ENCODE assay signal across 18 mouse cellular contexts in genomic region chr7:78872831-78873230, GRCm38 (mm10).
"Had no signal": no experiment of that assay in that cellular context is flagged by ENCODE, and none has a peak within 500 bp of the region (broad histone marks: within the 10 kb centered on the region; RNA-seq: fewer than 3 reads in every experiment).

No protein-coding gene starts in this region.

- H3K4me3 ChIP-seq: liver, embryonic 15.5 days; lung, embryonic 15.5 days; megakaryocyte, embryonic 14.5 days; midbrain, embryonic 13.5 days; midbrain, embryonic 15.5 days; neural tube, embryonic 12.5 days; stomach, embryonic 15.5 days had no signal

- DNase-seq: liver, postnatal 0 days; lung, adult 2 months; lung, postnatal 14 days; lung, postnatal 36 days; right cerebral cortex, postnatal 14 days; thymus, adult 18-20 months; thymus, postnatal 25 days; thymus, postnatal 4 days had no signal

- H3K4me2 ChIP-seq: liver, embryonic 15.5 days; lung, embryonic 15.5 days; midbrain, embryonic 11.5 days; midbrain, embryonic 13.5 days; midbrain, embryonic 15.5 days; neural tube, embryonic 12.5 days; stomach, embryonic 15.5 days had no signal

- H3K27me3 ChIP-seq: liver, embryonic 15.5 days; lung, embryonic 15.5 days; midbrain, embryonic 13.5 days; midbrain, embryonic 15.5 days; neural tube, embryonic 12.5 days; stomach, embryonic 15.5 days had no signal

- H3K27ac ChIP-seq: liver, embryonic 15.5 days; lung, embryonic 15.5 days; macrophage; midbrain, embryonic 13.5 days; midbrain, embryonic 15.5 days; neural tube, embryonic 12.5 days; stomach, embryonic 15.5 days had no signal

- H3K4me1 ChIP-seq: liver, embryonic 15.5 days; lung, embryonic 15.5 days; midbrain, embryonic 13.5 days; midbrain, embryonic 15.5 days; neural tube, embryonic 12.5 days; stomach, embryonic 15.5 days had no signal

- H3K36me3 ChIP-seq: liver, embryonic 15.5 days; lung, embryonic 15.5 days; midbrain, embryonic 13.5 days; midbrain, embryonic 15.5 days; neural tube, embryonic 12.5 days; stomach, embryonic 15.5 days had no signal

- H3K9me3 ChIP-seq: liver, embryonic 15.5 days; lung, embryonic 15.5 days; megakaryocyte, embryonic 14.5 days; midbrain, embryonic 13.5 days; midbrain, embryonic 15.5 days; neural tube, embryonic 12.5 days; stomach, embryonic 15.5 days had no signal

- H3K9ac ChIP-seq: liver, embryonic 15.5 days; liver, postnatal 0 days; lung, embryonic 15.5 days; midbrain, embryonic 13.5 days; midbrain, embryonic 15.5 days; neural tube, embryonic 12.5 days; stomach, embryonic 15.5 days had no signal

- ATAC-seq: liver, postnatal 0 days; lung, postnatal 0 days; midbrain, embryonic 13.5 days; midbrain, embryonic 15.5 days had no signal
